Mouse (Mus musculus) gastrocnemius, postnatal 14 days (tissue): ENCODE results near the gene Myom3. TPM values are rescaled to one million over a fixed set of nuclear protein-coding genes. Genes with fewer than 3 reads are reported as not detected.
A peak's percentile ranks its signal among the peaks of the same experiment; 100 is the strongest.
"Not testable (repeated sequence)": the region's sequence is repeated elsewhere in the genome, so short reads cannot be mapped to it uniquely, and the experiment has no call there.

Experiments used
- DNase-seq: peaks from one replicate; pipeline ENCODE4 v3.0.0; 2021; ENCODE audit warnings: mixed read lengths
- intact Hi-C: fragments of 180-260 bp; cut with DNase I; formaldehyde crosslinking; loops from one replicate; pipeline ENCODE4 v1.15.1; 2025; ENCODE audit warnings: low total_unique reads
- long read RNA-seq, 2 experiments: library from polyadenylated mRNA; stranded (forward); transcript quantifications; one replicate each; pipeline ENCODE4 v2.0.0; 2021
- total RNA-seq, 2 experiments: library from RNA; stranded (reverse); gene quantifications; 2 replicates each; pipeline ENCODE4 v1.2.3; 2021

The Myom3 gene
- 10 to 100 TPM; 36.6 to 76.7 TPM for total RNA-seq
- long read RNA-seq, experiment 1, partial matches to known transcripts: 5 of 5 reads
- long read RNA-seq, experiment 1, other reads (novel, unspliced or antisense): 0 of 5 reads
- long read RNA-seq, experiment 2, full-length matches to known transcripts: 5 of 26 reads
- long read RNA-seq, experiment 2, partial matches to known transcripts: 21 of 26 reads
- long read RNA-seq, experiment 2, other reads (novel, unspliced or antisense): 0 of 26 reads

GRCm38 (mm10) chr4:135759356-135759976 lies at the start of gene Myom3:
Gene Myom3 (plus strand): TSS chr4:135759715.
- DNase-seq: no peak
- intact Hi-C loops: no loop called here

- no peak for DNase-seq
- intact Hi-C loops: no loop called here
These were observed 49.1 kb upstream of the Myom3 start for GRCm38 (mm10) chr4:135710392-135710791.

- intact Hi-C loops: no loop called here
- no peak for DNase-seq
These were observed 44.7 kb upstream of the Myom3 start for GRCm38 (mm10) chr4:135714776-135715175.

DNA sequence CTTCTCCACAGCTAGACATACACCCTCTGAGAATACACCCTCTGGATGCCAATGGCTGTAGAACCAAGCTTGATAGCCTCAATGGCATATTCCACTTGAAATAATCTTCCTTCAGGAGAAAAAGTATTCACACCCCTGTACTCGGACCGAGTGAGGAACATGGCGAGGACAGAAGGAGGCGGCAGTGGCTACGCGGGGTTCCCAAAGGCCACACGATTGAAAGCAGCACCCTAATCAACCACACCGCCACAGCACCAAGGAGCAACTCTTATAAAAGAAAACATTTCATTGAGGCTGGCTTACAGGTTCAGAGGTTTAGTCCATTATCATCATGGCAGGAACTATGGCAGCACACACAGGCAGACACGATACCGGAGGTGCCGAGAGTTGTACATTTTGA lies 43.1 kb upstream of the Myom3 start:
- intact Hi-C loops: not testable (repeated sequence)

GRCm38 (mm10) chr4:135722540-135723290 lies 36.8 kb upstream of the Myom3 start:
- intact Hi-C loops: no loop called here
- DNase-seq: no peak

More for the DNA sequence above, 43.1 kb upstream of the Myom3 start:
- not testable (repeated sequence) for DNase-seq

- DNase-seq: no peak
- intact Hi-C loops: no loop called here
These were observed 33.1 kb upstream of the Myom3 start for GRCm38 (mm10) chr4:135726416-135726815.

GRCm38 (mm10) chr4:135727817-135728216 lies 31.7 kb upstream of the Myom3 start, which contains the start of gene Il22ra1:
Gene Il22ra1 (plus strand): TSS chr4:135728172.
- DNase-seq: no peak

GRCm38 (mm10) chr4:135730204-135730603 lies 29.3 kb upstream of the Myom3 start:
- intact Hi-C loops: no loop called here
- no peak for DNase-seq

More at GRCm38 (mm10) chr4:135727817-135728216, 31.7 kb upstream of the Myom3 start, which contains the start of gene Il22ra1:
- intact Hi-C loops: no loop called here

GRCm38 (mm10) chr4:135730951-135731350 lies 28.6 kb upstream of the Myom3 start:
- intact Hi-C loops: no loop called here
- no peak for DNase-seq

DNA sequence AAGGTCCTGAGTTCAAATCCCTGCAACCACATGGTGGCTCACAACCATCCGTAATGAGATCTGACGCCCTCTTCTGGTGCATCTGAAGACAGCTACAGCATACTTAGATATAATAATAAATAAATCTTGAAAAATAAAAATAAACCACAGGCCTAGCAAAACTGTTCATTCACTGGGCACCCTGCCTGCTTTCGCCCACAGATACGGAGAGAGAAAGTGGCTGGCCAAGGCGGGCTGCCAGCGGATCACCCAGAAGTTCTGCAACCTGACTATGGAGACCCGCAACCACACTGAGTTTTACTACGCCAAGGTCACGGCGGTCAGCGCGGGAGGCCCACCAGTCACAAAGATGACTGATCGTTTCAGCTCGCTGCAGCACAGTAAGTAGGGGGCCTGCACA lies 25.6 kb upstream of the Myom3 start:
- DNase-seq: no peak
- intact Hi-C loops: no loop called here

GRCm38 (mm10) chr4:135736903-135737302 lies 22.6 kb upstream of the Myom3 start:
- DNase-seq: no peak

GRCm38 (mm10) chr4:135738237-135738636 lies 21.3 kb upstream of the Myom3 start:
- intact Hi-C loops: no loop called here
- DNase-seq: no peak

More at GRCm38 (mm10) chr4:135736903-135737302, 22.6 kb upstream of the Myom3 start:
- intact Hi-C loops: no loop called here

DNA sequence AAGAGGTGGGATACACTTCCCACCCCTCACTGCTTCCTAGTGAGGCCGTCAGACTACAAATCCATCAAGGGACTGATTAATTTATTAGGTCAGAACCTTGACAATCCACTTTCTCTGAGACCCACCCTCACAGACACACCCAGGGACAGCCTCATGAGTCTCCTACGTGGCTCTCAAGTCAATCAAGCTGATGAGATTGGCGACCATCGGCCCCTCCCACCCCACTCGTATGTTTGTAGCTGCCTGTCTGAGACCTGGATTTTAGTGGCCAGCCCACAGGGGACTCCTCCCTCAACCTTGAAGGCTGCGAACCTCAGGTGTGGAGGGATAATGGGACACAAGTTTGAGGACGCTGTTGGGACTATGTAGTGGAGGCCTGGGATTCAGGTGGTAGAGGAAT lies 20.4 kb upstream of the Myom3 start:
- intact Hi-C loops: no loop called here

GRCm38 (mm10) chr4:135739672-135740071 lies 19.8 kb upstream of the Myom3 start:
- intact Hi-C loops: no loop called here
- no peak for DNase-seq

More for the DNA sequence above, 20.4 kb upstream of the Myom3 start:
- no peak for DNase-seq

- intact Hi-C loops: no loop called here
- DNase-seq: no peak
These were observed 16.0 kb upstream of the Myom3 start for GRCm38 (mm10) chr4:135743520-135743919.

DNA sequence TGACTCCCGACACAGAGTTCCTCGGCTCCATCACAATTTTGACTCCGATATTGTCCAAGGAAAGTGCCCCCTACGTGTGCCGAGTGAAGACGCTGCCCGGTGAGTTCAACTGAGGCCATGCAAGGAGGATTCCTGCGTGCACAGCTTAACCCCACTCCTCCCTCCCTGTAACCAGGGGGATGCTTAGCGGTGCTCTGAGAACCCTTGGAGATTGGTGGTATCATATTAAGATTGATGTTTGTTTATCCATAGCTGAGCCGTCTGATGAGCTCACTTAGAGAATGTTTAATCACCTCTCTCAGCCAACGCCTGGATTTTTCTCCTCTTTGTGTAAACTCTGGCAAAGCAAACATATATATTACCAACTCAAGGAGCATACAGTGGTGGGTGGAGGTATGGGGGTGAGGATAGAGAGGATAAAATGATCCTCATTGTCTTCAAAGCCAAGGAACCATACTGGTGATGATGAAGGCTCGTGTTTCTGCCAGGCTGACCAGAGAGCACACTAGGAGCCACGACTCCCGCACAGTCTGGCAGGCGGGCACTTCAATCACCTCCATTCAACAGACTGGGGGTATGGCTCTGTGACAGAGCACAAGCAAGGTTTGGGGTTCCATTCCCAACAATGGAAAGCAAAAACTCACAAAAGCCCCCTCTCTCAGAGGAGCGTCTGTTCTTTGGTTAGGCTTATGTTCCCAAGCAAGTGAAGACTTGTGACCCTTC lies 14.6 kb upstream of the Myom3 start:
- intact Hi-C loops: no loop called here
- DNase-seq: no peak

GRCm38 (mm10) chr4:135745613-135746012 lies 13.9 kb upstream of the Myom3 start:
- peak; percentile 51 for DNase-seq

GRCm38 (mm10) chr4:135750896-135751295 lies 8.6 kb upstream of the Myom3 start:
- no peak for DNase-seq
- intact Hi-C loops: no loop called here

More at GRCm38 (mm10) chr4:135745613-135746012, 13.9 kb upstream of the Myom3 start:
- intact Hi-C loops: no loop called here

GRCm38 (mm10) chr4:135752106-135752778 lies 7.3 kb upstream of the Myom3 start:
- no peak for DNase-seq
- intact Hi-C loops: no loop called here
